Mouse (Mus musculus) stomach, postnatal 0 days (tissue): ENCODE measurements around the gene Stt3b. TPM values are rescaled to one million over a fixed set of nuclear protein-coding genes. Genes with fewer than 3 reads are reported as not detected.

ENCODE experiments used
- ATAC-seq: fragments of 200-750 bp; cut with Nextera tagmentation; 2 replicates; pipeline ENCODE4 v1.8.0; 2017; ENCODE audit not compliant: low FRiP score, low TSS enrichment
- DNase-seq: peaks from one replicate; pipeline ENCODE4 v3.0.0-alpha.2; 2016; ENCODE audit warnings: low spot score
- H3K27ac ChIP-seq: fragments of 300-500 bp; sonication (generic); replicated peaks from 2 replicates; pipeline ENCODE4 v1.5.1; 2014; ENCODE audit warnings: mild to moderate bottlenecking, control low read depth
- H3K27me3 ChIP-seq: fragments of 300-500 bp; sonication (generic); 2 replicates; pipeline ENCODE4 v1.6.1; 2014; ENCODE audit warnings: low read length; ENCODE audit not compliant: control insufficient read depth, insufficient read depth
- H3K36me3 ChIP-seq: fragments of 300-500 bp; sonication (generic); 2 replicates; pipeline ENCODE4 v1.6.1; 2014; ENCODE audit warnings: low read length, mixed read lengths; ENCODE audit not compliant: control insufficient read depth, insufficient read depth
- H3K4me1 ChIP-seq: fragments of 300-500 bp; sonication (generic); replicated peaks from 2 replicates; pipeline ENCODE4 v1.6.1; 2014; ENCODE audit warnings: antibody characterized with exemption; ENCODE audit not compliant: control insufficient read depth, insufficient read depth
- H3K4me2 ChIP-seq: fragments of 300-500 bp; sonication (generic); replicated peaks from 2 replicates; pipeline ENCODE4 v1.6.1; 2014; ENCODE audit warnings: low read depth, mild to moderate bottlenecking, control low read depth, moderate library complexity
- H3K4me3 ChIP-seq: fragments of 300-500 bp; sonication (generic); 2 replicates; pipeline ENCODE4 v1.5.1; 2014; ENCODE audit warnings: low read depth, low read length, control low read depth
- H3K9ac ChIP-seq: fragments of 300-500 bp; sonication (generic); 2 replicates; pipeline ENCODE4 v1.6.1; 2014; ENCODE audit warnings: mild to moderate bottlenecking, low read length, control low read depth, mixed read lengths
- H3K9me3 ChIP-seq: fragments of 300-500 bp; sonication (generic); 2 replicates; pipeline ENCODE4 v1.6.1; 2016; ENCODE audit warnings: low read length; ENCODE audit not compliant: control insufficient read depth
- CTCF ChIP-seq: IDR thresholded peaks from 2 replicates; pipeline ENCODE4 v1.5.1; 2016; ENCODE audit warnings: antibody characterized with exemption, low read depth, mild to moderate bottlenecking, moderate library complexity
- EP300 ChIP-seq: optimal IDR thresholded peaks from 2 replicates; pipeline ENCODE3; 2016; ENCODE audit warnings: antibody characterized with exemption
- WGBS: fragments of 180-500 bp; shearing (Covaris S2); extraction: QIAGEN DNeasy Blood & Tissue Kit; methylation state at CpG from one replicate; pipeline ENCODE4 v1.1.7; 2014; 5-methylcytosine and 5-hydroxymethylcytosine counted together
- polyA plus RNA-seq: library from polyadenylated mRNA; unstranded; fragments of >200 nt; fragmentation: Nextera tagmentation; extraction: Ambion mirVana; gene quantifications from 2 replicates; pipeline ENCODE4 v1.2.1, GENCODE M21; 2015

Stt3b gene
- polyA plus RNA-seq, 1 experiment from 2014 or later = 48.9 TPM

DNA sequence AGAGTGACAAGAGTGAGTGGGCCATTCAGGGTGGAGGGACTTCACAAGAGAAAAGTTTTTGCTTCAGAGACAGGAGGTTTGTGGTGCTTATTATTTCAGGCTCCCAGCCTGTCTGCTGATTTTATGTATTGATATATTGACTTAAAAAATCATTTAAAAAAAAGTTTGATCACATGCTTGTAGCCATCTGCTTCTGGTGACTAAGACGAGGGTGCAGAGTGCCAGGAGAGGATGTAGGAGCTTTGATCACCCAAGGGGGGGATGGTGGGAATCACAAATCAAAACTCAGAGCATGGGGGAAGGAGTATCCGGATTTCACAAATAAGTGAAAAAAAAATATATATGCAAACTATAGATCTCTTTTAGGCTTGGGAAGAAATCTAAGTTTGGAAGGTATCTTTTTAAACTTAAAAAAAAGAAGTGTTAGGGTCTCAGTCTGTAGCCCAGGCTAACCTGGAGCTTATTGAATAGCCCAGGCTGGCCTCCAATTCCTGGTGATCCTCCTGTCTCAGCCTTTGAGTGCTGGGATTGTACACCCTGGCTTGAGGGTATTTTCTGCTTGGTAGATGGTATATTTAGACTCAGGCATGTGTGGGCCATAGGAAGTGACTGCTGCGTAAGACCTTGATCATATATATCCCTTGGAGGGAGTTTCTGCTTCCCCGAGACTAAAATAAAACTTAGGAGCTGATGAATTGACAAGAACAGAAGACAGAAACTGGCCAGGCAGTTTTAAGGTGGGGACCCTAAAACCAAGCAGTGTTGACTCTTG, 39.7 kb upstream of the Stt3b start:
- Histone ChIP-seq H3K4me3 (no peak overlapping the region), H3K4me2 (no peak overlapping the region), H3K9ac (no peak overlapping the region), H3K27me3 (no peaks in the 10 kb centered on the region), H3K4me1 (no peaks in the 10 kb centered on the region), H3K9me3 (no peaks in the 10 kb centered on the region), H3K36me3 (no peaks in the 10 kb centered on the region), H3K27ac (no peak overlapping the region)
- ATAC-seq (no peak), DNase-seq (no peak)
- TF ChIP-seq CTCF = no peak
- TF ChIP-seq EP300 = no peak
- WGBS = 80% methylated on average over 4 of the region's 4 CpGs

- no peaks in the 10 kb centered on the region for H3K27me3 ChIP-seq
- TF ChIP-seq CTCF (no peak), EP300 (no peak)
- H3K36me3 ChIP-seq = no peaks in the 10 kb centered on the region
- H3K4me3 ChIP-seq = no peak overlapping the region
- no peak overlapping the region for H3K27ac ChIP-seq
- H3K4me1 ChIP-seq = no peaks in the 10 kb centered on the region
- DNase-seq = no peak
- ATAC-seq = no peak
- H3K9ac ChIP-seq = no peak overlapping the region
- no peaks in the 10 kb centered on the region for H3K9me3 ChIP-seq
- no peak overlapping the region for H3K4me2 ChIP-seq
- WGBS = 27% methylated on average over 1 of the region's 1 CpGs
Observed at GRCm38 (mm10) chr9:115349106-115349505, 38.9 kb upstream of the Stt3b start.

GRCm38 (mm10) chr9:115344930-115345329, 34.7 kb upstream of the Stt3b start:
- H3K9ac ChIP-seq = no peak overlapping the region
- H3K27ac ChIP-seq = no peak overlapping the region
- no peaks in the 10 kb centered on the region for H3K27me3 ChIP-seq
- no peaks in the 10 kb centered on the region for H3K36me3 ChIP-seq
- no peaks in the 10 kb centered on the region for H3K4me1 ChIP-seq
- ATAC-seq (no peak), DNase-seq (no peak)
- H3K4me3 ChIP-seq = no peak overlapping the region
- WGBS = 88% methylated on average over 3 of the region's 3 CpGs
- TF ChIP-seq EP300 (no peak), CTCF (no peak)
- H3K4me2 ChIP-seq = no peak overlapping the region
- H3K9me3 ChIP-seq = no peaks in the 10 kb centered on the region

DNA sequence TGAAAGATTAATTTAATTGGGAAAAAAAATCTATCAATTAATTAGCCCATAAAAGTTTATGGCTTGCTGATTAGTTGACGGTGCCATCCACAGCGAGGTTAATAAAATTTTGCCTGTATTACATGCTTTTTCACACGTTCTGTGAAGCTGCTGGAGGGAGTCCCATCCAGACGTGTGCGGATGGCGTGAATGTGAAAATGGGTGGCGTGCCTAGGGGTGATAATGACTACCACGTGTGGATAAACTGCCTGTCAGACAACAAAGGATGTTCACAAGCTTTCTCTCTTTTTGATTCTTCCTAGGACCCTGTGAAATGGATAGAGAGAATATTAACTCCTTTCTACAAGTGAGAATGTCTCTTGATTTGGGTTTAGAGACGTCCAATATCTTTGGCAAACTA, 31.4 kb upstream of the Stt3b start:
- WGBS = 93% methylated on average over 9 of the region's 9 CpGs
- no peak overlapping the region for H3K4me2 ChIP-seq
- no peaks in the 10 kb centered on the region for H3K27me3 ChIP-seq
- TF ChIP-seq EP300 (no peak), CTCF (no peak)
- H3K9ac ChIP-seq = no peak overlapping the region
- no peaks in the 10 kb centered on the region for H3K4me1 ChIP-seq
- DNase-seq (no peak), ATAC-seq (no peak)
- no peaks in the 10 kb centered on the region for H3K9me3 ChIP-seq
- H3K36me3 ChIP-seq = no peaks in the 10 kb centered on the region
- H3K27ac ChIP-seq = no peak overlapping the region
- H3K4me3 ChIP-seq = no peak overlapping the region

DNA sequence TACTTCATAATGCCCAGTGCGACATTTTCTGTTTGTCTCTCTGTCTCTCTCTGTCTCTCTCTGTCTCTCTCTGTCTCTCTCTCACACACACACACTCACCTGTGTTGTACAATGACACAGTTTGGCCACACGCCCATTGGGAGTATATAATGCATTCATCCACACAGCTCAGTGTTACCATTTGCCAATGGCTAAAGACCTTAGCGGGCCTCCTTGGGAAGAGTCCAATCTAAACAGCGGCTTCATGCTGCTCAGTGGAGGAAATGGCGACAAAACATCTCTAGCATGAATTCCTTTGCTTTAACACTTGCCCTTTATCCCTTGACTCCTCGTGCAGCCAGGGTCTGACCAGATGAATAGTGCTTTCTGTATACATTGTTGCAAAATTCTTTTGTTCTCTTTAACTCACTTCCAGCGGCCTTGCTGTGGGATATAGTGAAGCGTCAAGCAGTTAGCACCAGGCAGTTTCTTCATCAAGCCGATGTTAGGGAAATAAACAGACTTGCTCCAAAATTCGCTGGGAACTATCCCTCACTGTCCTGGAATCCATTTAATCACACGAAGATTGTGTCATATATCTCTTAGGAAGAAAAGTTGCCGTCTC, 30.1 kb upstream of the Stt3b start:
- no peaks in the 10 kb centered on the region for H3K9me3 ChIP-seq

DNA sequence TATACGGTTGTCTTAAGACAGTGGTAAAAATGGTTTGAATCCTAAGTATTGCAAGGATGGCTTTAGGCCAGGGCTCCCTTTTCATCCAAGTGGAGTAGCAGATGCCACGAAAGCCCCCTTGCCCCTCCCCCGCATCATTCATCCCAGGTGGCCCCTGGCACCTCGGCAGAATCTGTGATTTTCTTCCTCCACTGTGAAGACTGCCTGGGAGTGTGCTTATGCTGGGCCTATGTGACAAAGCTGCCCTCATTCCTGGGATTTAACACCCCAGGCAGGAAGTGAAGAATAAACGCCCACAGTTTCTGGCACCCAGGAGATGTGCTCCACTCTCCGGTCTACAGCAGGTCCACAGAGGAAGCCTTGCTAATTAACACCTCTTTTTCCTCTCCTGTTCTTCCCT, 28.6 kb upstream of the Stt3b start:
- 43% methylated on average over 6 of the region's 6 CpGs for WGBS
- Histone ChIP-seq H3K9me3 (no peaks in the 10 kb centered on the region), H3K4me1 (no peaks in the 10 kb centered on the region), H3K9ac (no peak overlapping the region), H3K36me3 (no peaks in the 10 kb centered on the region), H3K27ac (no peak overlapping the region), H3K4me2 (no peak overlapping the region), H3K27me3 (no peaks in the 10 kb centered on the region), H3K4me3 (no peak overlapping the region)
- DNase-seq = no peak
- no peak for ATAC-seq
- TF ChIP-seq EP300 = no peak

More for the DNA sequence above, 30.1 kb upstream of the Stt3b start:
- H3K4me3 ChIP-seq = no peak overlapping the region
- no peaks in the 10 kb centered on the region for H3K4me1 ChIP-seq
- no peak overlapping the region for H3K27ac ChIP-seq
- H3K27me3 ChIP-seq = no peaks in the 10 kb centered on the region
- no peak; the same call in 1 of the 2 replicates for ATAC-seq
- H3K36me3 ChIP-seq = no peaks in the 10 kb centered on the region
- no peak for DNase-seq
- no peak overlapping the region for H3K9ac ChIP-seq
- no peak overlapping the region for H3K4me2 ChIP-seq
- no peak for TF ChIP-seq EP300
- TF ChIP-seq CTCF = no peak
- WGBS = 40% methylated on average over 12 of the region's 12 CpGs
